Mouse (Mus musculus) cerebral cortex, adult 2 months (tissue): ENCODE results near the gene D630003M21Rik.

ENCODE experiments used
- WGBS: fragments of 180-500 bp; shearing (Covaris S2); methylation state at CpG from one replicate; pipeline ENCODE4 v1.1.7; 2018; 5-methylcytosine and 5-hydroxymethylcytosine counted together

The D630003M21Rik gene

GRCm38 (mm10) chr2:158166628-158167027 is 62.4 kb downstream of the D630003M21Rik start:
- WGBS, result 72% methylated on average over 7 of the region's 7 CpGs

- WGBS, result 75% methylated on average over 4 of the region's 4 CpGs
These were observed 63.2 kb downstream of the D630003M21Rik start for GRCm38 (mm10) chr2:158165776-158166175.

- WGBS, result 93% methylated on average over 6 of the region's 6 CpGs
These were observed 66.0 kb downstream of the D630003M21Rik start for GRCm38 (mm10) chr2:158163034-158163433.

DNA sequence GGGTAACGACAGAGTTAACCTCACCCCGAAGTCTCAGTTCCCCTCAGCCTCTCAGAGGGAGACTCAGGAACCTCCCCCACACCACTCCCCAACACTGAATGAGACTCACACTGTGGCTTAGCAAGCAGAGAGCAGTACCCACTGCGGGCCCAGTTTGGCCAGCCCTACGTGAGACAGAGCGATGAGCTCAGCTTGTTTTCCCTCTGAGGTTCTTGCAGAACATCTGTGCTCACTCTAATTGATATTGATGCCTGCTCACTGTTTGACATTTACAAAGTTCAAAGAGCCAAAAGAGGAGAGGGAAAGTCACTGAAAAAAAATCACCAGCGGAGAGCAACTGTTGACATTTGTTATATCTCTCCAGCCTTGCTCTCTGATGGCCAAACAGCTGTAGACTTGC is 67.3 kb downstream of the D630003M21Rik start:
- 79% methylated on average over 6 of the region's 6 CpGs for WGBS

DNA sequence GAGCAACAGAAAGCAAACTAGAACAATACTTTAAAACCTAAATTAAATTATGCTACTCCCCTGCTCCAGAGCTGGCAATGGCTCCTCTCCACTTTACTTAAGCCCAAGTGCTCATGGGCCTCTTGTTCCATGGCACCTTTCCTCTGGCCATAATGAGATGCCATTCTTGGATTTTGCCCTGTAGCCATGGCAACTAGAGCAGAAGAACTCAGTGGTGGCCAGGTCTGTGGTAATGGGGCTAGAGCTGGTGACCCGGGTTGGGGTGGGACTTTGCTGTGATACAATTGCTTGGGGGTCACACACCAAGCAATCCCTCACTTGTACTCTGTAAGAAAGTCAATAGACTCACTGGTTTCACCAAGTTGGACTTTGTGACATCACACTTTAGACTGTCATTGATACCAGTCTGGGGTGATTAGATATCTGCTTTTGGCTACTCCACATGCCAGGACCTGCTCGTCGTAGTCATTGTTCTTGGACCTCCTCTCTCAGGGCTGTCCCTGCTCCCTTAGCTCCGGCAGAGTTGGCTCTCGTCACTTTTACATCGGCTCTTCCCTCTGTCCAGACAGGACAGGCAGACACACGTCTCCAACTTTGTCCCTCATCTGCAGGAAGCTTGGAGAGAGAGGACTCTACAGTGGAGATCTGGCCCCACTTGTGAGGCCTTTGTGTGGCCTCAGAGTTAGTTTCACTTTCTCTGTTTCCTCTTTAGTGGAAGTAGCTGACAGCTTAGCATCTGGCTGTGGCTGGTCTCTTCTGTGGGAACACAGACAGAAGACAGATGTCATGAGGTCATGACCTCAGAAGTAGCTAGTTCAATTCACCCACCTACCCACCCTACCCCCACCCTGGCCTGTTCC is 69.4 kb downstream of the D630003M21Rik start:
- WGBS, result 61% methylated on average over 7 of the region's 7 CpGs

GRCm38 (mm10) chr2:158157654-158158053 is 71.4 kb downstream of the D630003M21Rik start:
- 86% methylated on average over 8 of the region's 8 CpGs for WGBS

GRCm38 (mm10) chr2:158156487-158156886 is 72.5 kb downstream of the D630003M21Rik start:
- 89% methylated on average over 9 of the region's 9 CpGs for WGBS

GRCm38 (mm10) chr2:158155615-158156014 is 73.4 kb downstream of the D630003M21Rik start:
- 78% methylated on average over 2 of the region's 2 CpGs for whole genome bisulfite sequencing

DNA sequence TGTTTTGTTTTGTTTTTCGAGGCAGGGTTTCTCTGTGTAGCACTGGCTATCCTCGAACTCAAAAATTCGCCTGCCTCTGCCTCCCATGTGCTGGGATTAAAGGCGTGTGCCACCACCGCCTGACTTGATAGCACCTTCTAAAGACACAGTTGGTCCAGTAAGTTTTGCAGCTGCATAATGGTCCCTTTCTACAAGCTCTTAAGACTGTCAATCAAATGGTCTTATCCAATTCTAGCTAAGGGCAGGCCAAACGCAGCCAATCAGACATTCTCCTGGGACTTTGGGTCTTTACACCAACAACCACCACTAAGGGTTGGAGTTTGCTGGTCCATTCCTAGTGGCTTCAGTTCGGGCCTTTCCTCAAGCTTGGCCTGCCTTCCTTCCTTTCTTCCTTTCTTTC is 73.9 kb downstream of the D630003M21Rik start:
- 94% methylated on average over 7 of the region's 7 CpGs for WGBS

- 90% methylated on average over 8 of the region's 8 CpGs for WGBS
These were observed 74.4 kb downstream of the D630003M21Rik start for GRCm38 (mm10) chr2:158154641-158155040.

- WGBS, result 3% methylated on average over 22 of the region's 22 CpGs
These were observed 75.2 kb downstream of the D630003M21Rik start for GRCm38 (mm10) chr2:158153728-158154343.

DNA sequence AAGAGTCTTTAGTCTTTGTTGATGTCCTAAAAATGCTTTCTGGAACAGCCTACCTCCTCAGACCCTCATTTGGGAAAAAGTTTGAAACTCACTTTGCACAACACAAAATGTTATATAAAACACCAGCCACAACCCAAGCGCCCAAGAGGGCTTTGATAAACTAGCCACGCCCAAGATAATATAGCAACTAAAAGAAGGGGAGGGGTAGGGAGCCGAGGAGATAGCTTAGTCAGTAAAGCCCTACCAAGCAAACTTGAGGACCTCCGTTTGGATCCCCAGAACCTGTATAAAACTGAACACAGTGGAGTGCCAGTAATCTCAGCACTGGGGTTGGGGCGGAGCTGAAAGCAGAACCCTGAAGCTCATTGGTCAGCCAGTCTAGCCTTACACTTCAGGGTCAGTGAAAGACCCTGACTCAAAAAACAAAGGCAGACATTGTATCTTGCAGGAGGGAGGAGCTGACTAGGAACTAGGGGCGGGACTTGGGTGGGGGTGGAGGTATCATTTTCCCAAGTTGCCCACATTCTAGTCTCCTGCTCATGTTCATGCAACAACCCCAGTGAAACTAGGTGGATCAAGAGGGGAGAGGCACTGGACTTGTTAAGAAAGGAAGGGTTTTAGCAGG is 76.2 kb downstream of the D630003M21Rik start:
- 50% methylated on average over 6 of the region's 6 CpGs for WGBS

GRCm38 (mm10) chr2:158151077-158151476 is 77.9 kb downstream of the D630003M21Rik start:
- 96% methylated on average over 3 of the region's 3 CpGs for WGBS

DNA sequence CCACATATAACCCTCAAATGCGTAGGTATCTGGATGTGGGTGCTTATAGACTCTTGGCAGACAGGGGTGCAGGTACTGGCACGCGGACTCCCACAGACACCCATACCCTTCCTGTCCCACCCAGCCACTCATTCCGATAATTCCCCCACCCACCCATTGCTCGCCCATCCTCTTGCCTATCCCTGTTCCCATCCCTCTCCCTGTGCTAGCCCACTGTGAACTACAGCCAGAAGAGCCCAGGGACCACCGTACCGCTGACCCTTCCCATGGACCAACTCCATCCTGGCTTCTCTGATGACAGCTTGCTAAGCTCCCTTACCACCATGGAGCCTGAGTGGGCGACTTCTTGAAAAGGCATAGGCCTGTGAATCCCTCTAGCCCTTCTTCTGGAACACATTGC is 82.1 kb downstream of the D630003M21Rik start:
- 96% methylated on average over 8 of the region's 8 CpGs for WGBS

DNA sequence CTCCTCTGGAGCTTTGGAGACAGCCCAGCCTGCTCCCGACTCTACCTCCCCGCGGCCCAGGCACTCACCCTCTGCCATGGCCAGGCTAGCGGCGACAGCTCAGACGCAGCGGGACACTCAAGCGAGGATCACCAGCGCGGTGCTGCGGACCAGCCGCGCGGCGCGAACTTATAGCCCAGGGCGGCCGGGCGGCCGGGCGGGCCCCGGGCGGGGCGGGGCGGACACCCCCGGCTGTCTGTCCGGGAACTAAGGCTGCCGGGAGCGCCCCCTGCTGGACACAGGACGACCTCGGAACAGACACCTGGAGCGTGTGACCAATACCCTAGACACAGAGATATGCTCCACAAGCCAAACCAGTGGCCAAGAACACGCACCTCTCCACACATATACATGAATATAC is 82.8 kb downstream of the D630003M21Rik start, which contains the start of gene Tgm2:
TSS of gene Tgm2 (minus strand) at position 214 of the 400 bp plus-strand sequence.
- 7% methylated on average over 33 of the region's 33 CpGs for WGBS

GRCm38 (mm10) chr2:158145528-158146065 is 83.4 kb downstream of the D630003M21Rik start:
- 70% methylated on average over 5 of the region's 5 CpGs for WGBS

DNA sequence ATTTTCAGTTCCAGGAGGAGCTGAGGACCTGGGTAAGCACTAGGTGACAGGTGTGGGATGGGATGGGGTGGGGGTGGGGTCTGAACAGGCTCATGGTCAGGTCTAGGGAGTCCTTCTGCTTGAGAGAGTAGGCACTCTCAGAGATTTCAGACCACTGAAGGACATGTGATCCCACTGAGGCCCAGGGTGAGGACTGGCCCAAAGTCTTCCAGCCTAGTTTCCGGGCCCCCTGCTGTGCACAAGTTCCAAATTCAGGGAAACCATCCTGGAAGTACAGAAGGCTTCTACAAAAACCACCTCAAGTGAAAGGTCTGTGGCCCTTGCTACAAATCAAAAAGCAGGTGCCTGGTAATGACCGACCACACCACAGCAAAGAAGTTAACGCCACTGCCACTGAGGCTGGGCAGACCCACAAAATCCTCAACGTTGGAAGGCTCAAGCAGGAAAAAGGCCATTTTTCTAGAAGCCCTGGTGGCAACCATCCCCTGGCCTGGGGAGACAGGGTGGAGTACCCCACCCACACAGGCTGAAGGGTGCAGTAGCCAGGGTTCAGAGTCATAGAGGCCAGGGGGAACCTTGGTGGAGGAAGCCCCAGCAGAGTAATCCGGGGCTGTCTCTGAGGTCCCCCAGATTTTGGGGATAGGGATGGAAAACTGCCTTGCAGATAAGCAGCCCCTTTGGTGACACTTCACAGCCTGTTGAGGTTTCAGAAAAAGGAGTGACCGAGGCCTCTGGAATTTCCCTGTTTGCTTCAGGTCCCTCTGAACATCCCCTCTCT is 84.1 kb downstream of the D630003M21Rik start:
- 87% methylated on average over 6 of the region's 6 CpGs for WGBS

DNA sequence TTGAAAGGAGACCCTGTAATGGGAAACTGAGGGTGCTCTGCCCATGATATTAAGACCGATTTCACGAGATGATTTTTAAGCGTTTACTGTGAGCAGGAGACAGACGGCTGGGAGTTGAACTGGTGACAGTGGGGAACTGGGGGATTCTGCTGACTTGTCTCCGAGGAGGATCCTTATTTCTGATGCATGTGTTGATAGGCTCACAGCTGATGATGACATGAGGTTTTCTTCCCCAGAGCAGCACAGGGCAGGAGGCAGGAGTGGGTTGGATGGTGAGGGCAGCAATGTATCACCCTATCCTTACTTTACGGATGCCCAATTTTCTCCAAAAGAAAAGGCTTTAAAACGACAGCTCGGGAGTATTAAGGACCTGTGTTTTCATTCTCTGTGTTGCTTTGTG is 84.8 kb downstream of the D630003M21Rik start:
- 78% methylated on average over 8 of the region's 8 CpGs for WGBS

GRCm38 (mm10) chr2:158143816-158144215 is 85.2 kb downstream of the D630003M21Rik start:
- WGBS, result 75% methylated on average over 3 of the region's 3 CpGs

DNA sequence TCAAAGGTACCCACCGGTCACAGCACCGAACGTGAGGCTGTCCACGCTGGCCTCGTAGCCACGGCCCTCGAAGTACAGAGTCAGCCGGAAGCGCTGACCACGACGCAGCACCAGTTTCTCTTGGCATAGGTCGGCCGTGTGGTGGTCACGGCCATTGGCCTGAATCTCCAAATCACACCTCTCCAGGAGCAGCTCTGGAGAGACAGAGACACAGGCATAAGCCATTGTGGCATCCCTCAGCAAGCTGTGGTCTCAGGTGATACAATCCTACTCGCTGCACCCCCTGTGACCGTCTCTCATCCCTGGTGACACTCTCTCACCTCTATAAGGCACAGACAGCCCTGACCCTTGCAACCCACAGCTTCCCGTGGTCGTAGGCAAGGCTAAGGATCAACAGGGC is 86.0 kb downstream of the D630003M21Rik start:
- 94% methylated on average over 18 of the region's 18 CpGs for WGBS

DNA sequence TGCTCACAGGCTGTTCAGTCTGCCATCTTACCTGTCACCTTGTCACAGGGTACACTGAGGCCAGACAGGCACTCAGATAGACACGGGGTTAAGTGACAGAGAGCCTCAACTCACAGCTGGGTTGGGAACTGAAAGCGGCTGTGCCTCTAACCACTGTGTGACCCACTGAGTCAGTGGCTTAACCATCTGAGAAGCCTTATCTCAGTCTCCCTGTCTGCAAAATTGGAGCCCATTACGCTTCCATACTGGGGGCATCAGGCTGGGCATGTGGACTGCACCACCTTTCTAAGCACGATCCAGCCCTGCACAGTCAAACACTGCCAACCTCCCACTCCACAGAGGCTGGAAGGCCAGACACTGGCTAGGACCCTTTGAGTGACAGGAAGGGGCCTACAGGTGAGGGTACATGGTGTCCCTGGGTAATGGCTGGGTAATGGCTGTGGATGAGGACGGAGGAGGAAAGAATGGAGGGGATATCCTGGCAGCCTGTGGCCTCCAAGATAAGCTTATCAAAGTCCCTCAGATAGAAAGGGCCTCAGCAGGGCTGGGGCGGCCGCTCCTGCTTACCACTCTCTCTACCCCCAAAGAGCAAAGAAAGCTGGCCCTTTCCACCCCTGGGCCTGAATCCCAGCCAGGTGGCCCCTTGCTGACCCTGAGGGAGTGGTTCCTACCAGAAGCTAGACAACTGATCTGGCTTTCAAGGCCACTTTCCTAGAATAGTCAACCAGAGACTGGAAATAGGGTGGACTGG is 87.2 kb downstream of the D630003M21Rik start:
- WGBS, result 84% methylated on average over 7 of the region's 7 CpGs
